Mouse (Mus musculus): Measurements from ENCODE around the gene Hist1h4k.
"Not testable (repeated sequence)": the region's sequence is repeated elsewhere in the genome, so short reads cannot be mapped to it uniquely, and the experiment has no call there.

Hist1h4k gene

DNA sequence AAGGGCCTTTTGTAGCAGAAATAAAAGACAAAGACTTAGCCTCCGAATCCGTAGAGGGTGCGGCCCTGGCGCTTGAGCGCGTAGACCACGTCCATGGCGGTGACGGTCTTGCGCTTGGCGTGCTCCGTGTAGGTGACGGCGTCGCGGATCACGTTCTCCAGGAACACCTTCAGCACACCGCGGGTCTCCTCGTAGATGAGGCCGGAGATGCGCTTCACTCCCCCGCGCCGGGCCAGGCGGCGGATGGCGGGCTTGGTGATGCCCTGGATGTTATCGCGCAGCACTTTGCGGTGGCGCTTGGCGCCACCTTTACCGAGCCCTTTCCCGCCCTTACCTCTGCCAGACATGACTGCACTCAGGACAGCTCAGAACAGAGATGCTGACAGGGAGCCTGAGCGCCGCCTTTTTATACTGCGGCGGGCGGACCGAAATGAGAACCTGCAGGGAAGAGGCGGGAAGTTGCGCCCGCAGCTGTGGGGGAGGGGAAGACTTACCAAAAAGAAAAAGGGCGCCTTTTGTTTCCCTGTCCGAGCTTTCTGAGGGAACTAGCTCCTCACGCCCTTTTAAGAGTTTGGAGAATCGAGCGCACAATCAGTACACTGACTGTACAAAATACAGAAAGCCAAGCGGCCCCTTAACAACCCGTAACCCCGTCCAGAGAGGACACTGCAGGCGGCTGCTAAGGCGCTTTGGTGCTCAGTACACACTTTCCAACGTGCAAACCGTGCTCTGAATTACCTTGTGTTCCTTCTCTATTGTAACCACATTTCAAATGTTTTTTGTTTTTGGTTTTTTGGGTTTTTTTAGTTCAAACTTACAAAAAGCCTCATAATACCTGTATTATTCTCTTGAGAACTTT, at the start of gene Hist1h4k:
Hist1h4k (minus strand) TSS at position 347 of the 859 bp plus-strand sequence.
- DNase-seq = peak; percentile 96

DNA sequence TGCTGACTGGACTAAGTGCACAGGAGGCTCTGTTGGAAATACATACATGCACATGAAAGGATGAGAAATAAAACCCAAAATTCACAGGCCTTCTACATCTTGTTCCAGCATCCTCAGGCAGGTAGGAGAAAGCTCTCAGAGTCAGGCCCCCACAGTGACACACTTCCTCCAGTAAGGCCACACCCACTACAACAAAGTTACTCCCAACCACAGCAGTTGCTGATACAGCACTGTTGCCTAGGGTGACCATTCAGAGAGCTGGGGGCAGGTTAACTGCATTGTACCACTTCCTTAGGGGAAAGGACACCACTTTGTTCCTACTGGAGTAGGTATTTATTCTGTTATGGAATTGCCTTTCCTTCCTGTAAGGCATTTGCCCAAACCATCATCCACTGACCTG, 46.9 kb upstream of the Hist1h4k start:
- DNase-seq = not testable (repeated sequence)

DNA sequence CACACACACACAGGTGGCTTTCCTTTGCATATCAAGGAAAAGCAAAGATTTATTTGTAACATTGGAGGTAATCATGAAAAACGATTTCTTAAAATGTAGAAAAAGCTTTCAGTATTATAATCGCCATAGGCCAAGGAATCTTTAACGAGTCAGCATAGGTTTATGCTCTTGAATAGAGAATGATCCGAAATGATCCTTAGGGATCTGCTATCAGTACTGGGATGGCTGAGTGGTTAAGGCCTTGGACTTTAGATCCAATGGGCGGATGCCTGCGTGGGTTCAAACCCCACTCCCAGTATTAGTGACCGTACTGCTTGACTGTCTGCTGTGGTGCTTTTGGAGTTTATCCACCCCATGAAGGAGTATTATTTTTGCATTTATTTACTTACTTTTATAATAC, 45.3 kb upstream of the Hist1h4k start:
- DNase-seq = no peak

DNA sequence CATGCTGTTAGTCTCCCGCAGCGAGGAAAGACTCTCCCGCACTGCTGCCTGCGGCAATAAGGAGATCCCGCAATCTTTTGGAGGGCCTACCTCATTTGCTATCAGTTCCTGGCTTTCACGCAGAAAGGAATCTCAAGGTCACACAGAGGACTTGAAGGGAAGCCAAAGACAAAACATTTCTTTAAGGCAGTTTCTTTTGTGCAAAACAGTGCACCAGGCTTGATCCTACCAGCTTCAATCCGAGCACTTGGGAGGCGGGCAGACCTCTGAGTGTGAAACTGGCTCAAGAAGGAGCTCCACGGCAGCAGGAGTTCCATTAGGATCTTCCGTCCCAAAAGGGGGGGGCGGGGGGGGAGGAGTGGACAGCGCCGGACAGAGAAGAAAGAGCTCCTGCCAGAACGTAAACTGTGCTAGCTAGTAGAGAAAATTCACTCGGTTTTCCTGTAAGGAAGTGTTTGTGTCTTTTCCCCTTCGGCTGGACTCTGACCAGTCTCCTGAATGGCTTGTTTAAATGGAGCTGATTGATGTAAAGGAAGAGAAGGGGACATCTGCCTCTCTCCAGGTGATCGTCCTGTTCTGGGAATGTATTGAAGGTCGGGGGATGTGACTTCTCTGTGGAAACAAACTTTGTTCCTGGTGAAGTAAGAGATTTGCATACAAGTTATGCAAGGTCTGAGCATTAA, 40.4 kb upstream of the Hist1h4k start:
- peak in 1 of 2 experiments; percentile 14 for DNase-seq

- no peak for DNase-seq
Measured at GRCm38 (mm10) chr13:21789925-21790324, 39.6 kb upstream of the Hist1h4k start.

DNA sequence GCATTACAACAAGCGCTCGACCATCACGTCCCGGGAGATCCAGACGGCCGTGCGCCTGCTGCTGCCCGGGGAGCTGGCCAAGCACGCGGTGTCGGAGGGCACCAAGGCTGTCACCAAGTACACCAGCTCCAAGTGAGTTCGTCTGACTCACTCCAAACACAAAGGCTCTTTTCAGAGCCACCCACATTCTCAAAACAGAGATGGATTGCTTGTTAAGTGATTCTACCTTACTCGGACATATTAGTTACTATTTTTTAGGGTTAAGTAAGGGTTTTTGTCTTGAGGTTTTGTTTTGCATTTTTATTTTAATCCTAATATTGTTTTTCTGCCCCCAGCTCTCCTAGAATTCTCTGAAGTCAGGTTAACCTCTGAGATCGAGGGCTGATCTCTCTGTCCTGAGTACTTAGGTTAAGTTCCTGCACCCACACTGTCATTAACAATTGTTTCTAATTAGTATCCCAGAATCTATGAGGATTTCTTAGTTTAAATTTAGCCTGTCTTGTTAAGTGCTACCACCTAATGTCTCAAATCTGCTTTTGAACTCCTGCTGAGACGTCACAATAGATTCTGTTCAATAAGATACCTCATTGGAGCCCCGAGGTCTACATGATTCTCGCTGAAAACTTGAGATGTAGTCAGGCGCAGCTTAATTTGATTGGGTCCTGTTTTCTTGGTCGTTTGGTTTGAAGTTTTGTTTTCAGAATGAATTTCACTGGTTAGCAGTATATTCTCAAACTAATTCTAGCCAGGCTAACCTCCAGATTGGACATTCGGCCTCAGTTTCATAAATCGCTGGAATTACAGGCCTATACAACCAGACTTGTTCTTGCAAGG, 37.7 kb upstream of the Hist1h4k start:
- DNase-seq = peak in 1 of 2 experiments; percentile 18

DNA sequence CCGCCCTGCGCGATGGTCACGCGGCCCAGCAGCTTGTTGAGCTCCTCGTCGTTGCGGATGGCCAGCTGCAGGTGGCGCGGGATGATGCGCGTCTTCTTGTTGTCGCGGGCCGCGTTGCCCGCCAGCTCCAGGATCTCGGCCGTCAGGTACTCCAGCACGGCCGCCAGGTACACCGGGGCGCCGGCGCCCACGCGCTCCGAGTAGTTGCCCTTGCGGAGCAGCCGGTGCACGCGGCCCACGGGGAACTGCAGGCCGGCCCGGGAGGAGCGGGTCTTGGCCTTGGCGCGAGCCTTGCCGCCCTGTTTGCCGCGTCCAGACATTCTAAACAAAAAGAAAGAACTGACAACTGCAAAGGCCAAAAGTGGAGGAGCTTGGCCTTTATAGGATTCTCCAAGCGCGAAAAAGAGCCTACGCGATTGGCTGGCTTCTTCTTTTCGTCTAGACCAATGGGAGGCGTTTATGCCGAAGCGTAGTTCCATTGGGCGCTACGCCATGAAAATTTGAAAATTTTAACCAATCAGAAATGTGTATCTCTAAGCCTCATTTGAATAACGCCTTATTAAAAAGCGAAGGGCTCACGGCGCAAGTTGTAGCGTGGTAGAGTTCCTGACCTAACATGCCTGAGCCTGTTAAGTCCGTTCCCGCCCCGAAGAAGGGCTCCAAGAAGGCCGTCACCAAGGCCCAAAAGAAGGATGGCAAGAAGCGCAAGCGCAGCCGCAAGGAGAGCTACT, 36.8 kb upstream of the Hist1h4k start, which contains the start of the genes Hist1h2an and Hist1h2bp:
Hist1h2an (minus strand) TSS at position 320 of the 731 bp plus-strand sequence.
Hist1h2bp (plus strand) TSS at position 563 of the 731 bp plus-strand sequence.
- DNase-seq = peak; percentile 75 to 89

DNA sequence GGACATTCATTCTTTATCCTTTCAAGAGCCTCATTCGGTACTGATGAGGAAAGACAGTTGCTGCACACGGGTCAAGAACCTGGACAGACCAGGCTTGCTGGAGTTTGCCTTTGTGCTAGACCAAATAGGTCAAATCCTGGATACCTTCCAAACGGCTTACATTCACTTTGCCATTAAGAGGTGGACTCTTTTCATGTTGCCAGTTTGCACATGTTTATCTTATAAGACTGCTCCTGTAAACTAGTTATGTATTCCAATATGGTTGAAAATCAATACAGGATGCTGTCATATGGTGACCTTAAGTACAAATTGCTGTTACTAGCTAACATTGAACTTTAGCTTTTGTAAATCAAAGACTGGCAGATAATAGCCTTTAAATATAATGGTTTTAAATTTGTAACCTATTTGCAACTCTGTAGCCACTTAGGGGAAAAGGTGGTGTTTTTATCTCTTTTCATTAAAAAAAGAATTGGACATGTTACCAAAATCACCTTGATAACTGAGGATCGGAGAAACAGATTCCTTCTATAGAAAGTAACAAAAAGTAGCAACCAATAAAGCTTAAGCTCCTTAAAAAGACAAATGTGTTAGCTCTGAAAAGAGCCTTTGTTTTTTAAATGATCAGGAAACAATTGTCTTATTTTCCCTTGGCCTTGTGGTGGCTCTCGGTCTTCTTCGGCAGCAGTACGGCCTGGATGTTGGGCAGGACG, 36.0 kb upstream of the Hist1h4k start:
- DNase-seq = peak in 1 of 2 experiments; percentile 30

GRCm38 (mm10) chr13:21784311-21784710, 34.0 kb upstream of the Hist1h4k start:
- no peak for DNase-seq

DNA sequence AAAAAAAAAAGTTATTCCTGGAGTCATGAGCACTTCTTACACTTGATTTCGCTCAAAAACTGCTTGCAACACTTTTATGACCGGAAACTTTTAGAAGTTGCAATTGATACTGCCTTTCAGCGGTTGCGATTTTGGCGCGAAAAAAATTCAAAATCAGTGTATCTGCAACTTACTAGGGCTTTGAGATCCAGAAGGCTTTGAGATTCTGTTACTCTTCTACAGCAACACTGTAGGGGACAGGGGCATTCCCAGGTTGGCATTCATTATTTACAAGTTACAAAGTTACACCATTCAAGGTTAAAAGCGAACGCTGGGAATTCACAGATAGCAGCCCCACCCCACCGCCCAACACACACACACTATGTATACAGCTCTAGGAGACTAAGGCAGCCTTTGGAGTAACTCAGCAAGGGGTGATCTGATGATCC, 33.4 kb upstream of the Hist1h4k start:
- peak; percentile 15 to 43 for DNase-seq

GRCm38 (mm10) chr13:21783255-21783617, 32.9 kb upstream of the Hist1h4k start, which contains the start of gene Hist1h3i:
Gene Hist1h3i, minus strand, starts transcription at chr13:21783370.
- peak; percentile 53 to 70 for DNase-seq

DNA sequence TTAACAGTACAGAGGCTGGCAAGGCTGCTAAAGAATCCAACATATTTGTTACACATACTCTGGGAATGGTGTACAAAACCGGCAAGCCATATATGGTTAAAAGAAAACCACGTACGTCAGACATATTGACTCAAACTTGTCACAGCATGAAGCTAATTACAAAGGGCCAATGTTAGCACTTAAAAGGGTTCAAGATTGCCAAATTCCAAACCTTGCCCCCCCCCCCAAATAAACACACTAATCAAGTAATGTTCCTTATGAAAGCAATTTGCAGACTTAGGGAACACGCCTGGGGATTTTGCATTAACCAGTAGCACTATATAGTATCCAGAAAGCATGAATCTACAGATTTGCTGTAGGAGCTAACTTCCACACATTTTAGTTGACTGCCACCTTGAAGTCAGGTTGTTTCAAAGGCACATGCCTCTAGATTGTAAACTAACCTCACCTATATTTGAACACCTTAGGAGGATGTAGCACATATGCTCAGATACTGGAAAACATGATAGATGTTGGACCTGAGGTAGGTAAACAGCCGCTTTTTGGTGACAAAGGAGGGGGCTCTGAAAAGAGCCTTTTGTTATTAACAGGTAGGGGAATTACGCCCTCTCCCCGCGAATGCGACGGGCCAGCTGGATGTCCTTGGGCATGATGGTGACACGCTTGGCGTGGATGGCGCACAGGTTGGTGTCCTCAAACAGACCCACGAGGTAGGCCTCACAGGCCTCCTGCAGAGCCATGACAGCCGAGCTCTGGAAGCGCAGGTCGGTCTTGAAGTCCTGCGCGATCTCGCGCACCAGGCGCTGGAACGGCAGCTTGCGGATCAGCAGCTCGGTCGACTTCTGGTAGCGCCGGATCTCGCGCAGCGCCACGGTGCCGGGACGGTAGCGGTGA, 32.3 kb upstream of the Hist1h4k start:
- peak; percentile 20 to 38 for DNase-seq

DNA sequence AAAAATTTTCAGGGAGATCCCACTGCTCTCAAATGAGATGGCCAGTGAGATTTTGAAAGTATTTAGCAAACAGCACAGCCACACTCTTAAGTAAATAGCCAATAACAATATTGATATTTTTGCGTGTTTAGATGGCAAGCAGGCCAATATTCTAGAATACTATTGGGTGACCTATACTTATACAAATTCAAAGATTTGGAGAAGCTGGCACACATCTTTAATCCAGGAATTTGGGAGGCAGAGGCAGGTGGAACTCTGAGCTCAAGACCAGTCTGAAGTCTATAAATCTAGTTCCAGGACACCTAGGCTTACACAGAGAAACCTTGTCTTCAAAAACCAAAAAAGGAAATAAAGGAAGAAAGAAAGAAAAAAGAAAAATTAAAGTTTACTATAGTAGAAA, 31.3 kb upstream of the Hist1h4k start:
- DNase-seq = no peak

DNA sequence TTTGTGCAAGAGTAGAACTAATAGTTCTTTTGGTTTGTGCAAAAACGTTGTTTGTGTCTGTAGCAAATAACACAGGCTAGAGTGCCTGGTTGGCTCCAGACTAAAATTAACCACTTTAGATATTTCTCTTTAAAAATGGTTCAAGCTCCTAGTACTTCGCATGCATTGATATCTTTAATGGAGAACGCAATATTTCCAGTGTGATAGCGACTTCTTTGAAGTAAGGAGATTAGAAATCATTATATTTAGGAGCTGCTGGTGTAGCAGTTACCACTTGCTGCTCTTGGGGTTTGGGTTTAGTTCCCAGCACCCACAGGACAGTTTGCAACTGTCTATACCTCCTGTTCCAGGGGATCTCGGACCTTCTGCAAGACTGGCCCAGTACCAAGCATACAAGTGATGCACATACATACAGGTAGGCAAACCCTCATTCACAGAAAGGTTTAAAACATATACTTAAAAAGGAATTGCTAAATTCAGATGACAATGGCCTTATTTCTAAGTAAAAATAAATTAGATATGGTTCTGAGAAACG, 30.8 kb upstream of the Hist1h4k start:
- DNase-seq = no peak

- DNase-seq = peak; percentile 74 to 84
Measured at GRCm38 (mm10) chr13:21779767-21780731, 29.7 kb upstream of the Hist1h4k start, which contains the start of gene Hist1h1b. Gene Hist1h1b, minus strand, starts transcription at chr13:21780625.

GRCm38 (mm10) chr13:21778814-21779766, 28.8 kb upstream of the Hist1h4k start:
- DNase-seq = peak; percentile 71 to 83

DNA sequence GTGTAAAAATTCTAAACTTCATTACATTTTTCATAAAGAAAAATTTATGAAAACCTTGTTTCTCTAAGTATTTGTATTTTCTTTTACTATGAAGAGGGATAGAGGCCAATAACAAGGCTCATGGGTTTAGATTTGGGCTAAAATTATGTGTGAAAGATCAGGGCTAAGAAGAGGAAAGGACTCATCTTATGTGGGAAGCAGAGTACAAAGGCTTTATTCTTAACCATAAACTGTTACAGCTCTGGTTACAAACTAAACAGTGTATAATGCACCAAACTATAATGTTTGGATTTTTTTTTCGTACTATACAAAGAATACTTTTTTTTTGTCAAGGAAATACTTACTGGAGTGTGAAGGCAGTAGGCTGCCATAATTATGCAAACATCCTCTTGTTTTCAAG, 5.4 kb upstream of the Hist1h4k start:
- no peak for DNase-seq

Data from kidney, postnatal 4 days (tissue).